Mouse (Mus musculus) thymus, adult 2 months (tissue): ENCODE results near the gene Hcn1. TPM values are rescaled to one million over a fixed set of nuclear protein-coding genes. Genes with fewer than 3 reads are reported as not detected.

ENCODE experiments used
- DNase-seq: peaks from one replicate; pipeline ENCODE4 v3.0.0; 2021
- H3K27ac ChIP-seq: fragments of 200-500 bp; 2 replicates; pipeline ENCODE4 v1.5.1; 2012; ENCODE audit warnings: low read length, control low read depth; ENCODE audit not compliant: control insufficient read depth, insufficient read depth
- H3K27me3 ChIP-seq: fragments of 200-500 bp; 2 replicates; pipeline ENCODE4 v1.6.1; 2012; ENCODE audit warnings: mild to moderate bottlenecking, low read length, moderate library complexity, mixed read lengths; ENCODE audit not compliant: control insufficient read depth, insufficient read depth
- H3K36me3 ChIP-seq: fragments of 200-500 bp; 2 replicates; pipeline ENCODE4 v1.6.1; 2012; ENCODE audit warnings: mild to moderate bottlenecking, low read length, moderate library complexity; ENCODE audit not compliant: control insufficient read depth, insufficient read depth
- H3K4me1 ChIP-seq: fragments of 200-500 bp; replicated peaks from 2 replicates; pipeline ENCODE4 v1.6.1; 2012; ENCODE audit warnings: low read length; ENCODE audit not compliant: control insufficient read depth, insufficient read depth
- H3K4me3 ChIP-seq: fragments of 200-500 bp; 2 replicates; pipeline ENCODE4 v1.5.1; 2012; ENCODE audit warnings: mild to moderate bottlenecking, low read length, control low read depth, moderate library complexity; ENCODE audit not compliant: control insufficient read depth, insufficient read depth
- CTCF ChIP-seq: fragments of 200-500 bp; IDR thresholded peaks from 2 replicates; pipeline ENCODE4 v1.5.1; 2012; ENCODE audit warnings: mild to moderate bottlenecking, control low read depth, low read length, moderate library complexity, borderline replicate concordance; ENCODE audit not compliant: control insufficient read depth, poor library complexity, insufficient read depth; ENCODE audit errors: extremely low read depth
- POLR2A ChIP-seq: fragments of 200-500 bp; IDR thresholded peaks from 2 replicates; pipeline ENCODE4 v1.6.1; 2012; ENCODE audit warnings: mild to moderate bottlenecking, low read length, control low read depth, moderate library complexity; ENCODE audit not compliant: control insufficient read depth, poor library complexity, insufficient read depth; ENCODE audit errors: extremely low read depth
- WGBS: fragments of 180-500 bp; shearing (Covaris S2); methylation state at CpG from one replicate; pipeline ENCODE4 v1.1.7; 2018; 5-methylcytosine and 5-hydroxymethylcytosine counted together
- polyA plus RNA-seq: library from polyadenylated mRNA; depleted of rRNA; stranded (reverse); fragments of >200 nt; gene quantifications from 2 replicates; pipeline ENCODE4 v1.2.3, GENCODE M21; 2012

Gene Hcn1
- polyA plus RNA-seq, 1 experiment: 0.09 TPM

DNA sequence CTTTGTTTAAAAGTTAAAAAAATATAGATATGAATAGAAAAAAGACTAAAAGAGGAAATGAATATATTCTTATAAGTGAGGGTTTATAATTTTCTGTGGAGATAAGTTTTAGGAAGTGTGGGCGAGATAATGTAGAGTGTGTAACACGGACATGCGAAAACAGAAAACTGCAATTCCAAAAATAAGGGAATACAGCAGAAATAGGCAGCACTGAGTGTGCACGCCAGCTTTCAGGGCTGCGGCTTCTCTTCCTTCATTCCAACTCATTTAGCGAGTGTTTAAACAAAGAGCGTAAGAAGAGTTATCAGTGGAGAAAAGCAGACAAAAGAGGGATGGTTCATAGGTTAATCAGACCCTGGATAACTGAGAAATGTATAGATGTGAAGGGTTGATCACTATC, 85.5 kb downstream of the Hcn1 start:
- TF ChIP-seq CTCF (no peak), POLR2A (no peak)
- H3K4me1 ChIP-seq: no peaks in the 10 kb centered on the region
- H3K27ac ChIP-seq: no peak overlapping the region
- WGBS: 92% methylated on average over 7 of the region's 7 CpGs
- H3K27me3 ChIP-seq: no peaks in the 10 kb centered on the region
- no peak for DNase-seq
- no peaks in the 10 kb centered on the region for H3K36me3 ChIP-seq
- H3K4me3 ChIP-seq: no peak overlapping the region

- TF ChIP-seq CTCF: no peak
- TF ChIP-seq POLR2A: no peak
- Histone ChIP-seq H3K27me3 (no peaks in the 10 kb centered on the region), H3K4me3 (no peak overlapping the region), H3K27ac (no peak overlapping the region), H3K4me1 (no peaks in the 10 kb centered on the region), H3K36me3 (no peaks in the 10 kb centered on the region)
- 80% methylated on average over 1 of the region's 1 CpGs for WGBS
- DNase-seq: no peak
Measured at GRCm38 (mm10) chr13:117694729-117695332, 92.7 kb downstream of the Hcn1 start.

DNA sequence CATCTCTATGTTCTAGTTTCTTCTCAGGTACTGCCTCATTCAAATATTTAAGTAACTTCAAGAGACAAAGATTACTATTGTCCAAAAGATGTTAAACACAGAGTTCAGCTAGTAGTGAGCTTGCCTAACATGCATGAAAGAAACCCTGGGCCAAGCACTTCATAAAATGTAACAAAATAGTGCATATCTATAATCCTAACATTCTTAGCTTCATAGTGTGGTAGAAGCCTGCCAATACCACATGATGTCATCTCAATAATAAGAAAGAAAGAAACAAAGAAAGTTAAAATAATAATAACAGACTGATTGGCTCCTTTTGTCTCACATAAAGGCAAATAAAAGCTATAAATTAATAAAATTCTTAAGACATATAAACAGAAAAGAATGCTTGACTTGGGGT, 103.5 kb downstream of the Hcn1 start:
- no peaks in the 10 kb centered on the region for H3K36me3 ChIP-seq
- TF ChIP-seq CTCF: no peak
- TF ChIP-seq POLR2A: no peak
- no peak overlapping the region for H3K27ac ChIP-seq
- H3K4me1 ChIP-seq: no peaks in the 10 kb centered on the region
- no peak for DNase-seq
- H3K4me3 ChIP-seq: no peak overlapping the region
- no peaks in the 10 kb centered on the region for H3K27me3 ChIP-seq

DNA sequence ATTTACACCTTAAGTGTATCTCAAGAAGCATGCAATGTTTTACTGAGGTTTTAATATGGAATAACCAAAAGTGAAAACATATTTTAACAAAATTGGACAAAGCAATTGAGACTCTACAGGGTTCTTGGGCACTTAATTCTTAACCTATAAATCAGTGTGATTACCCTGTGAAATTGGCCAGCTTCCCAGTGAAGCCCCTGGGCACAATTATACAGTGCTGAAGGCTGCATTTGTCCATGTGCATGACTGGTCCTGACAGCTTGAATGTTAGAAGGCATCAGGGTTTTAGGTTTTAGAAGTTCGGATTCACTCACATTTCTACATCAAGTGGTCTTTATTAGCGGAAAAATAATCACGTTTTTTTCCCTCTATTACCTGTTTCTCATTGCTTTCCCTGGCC, 103.9 kb downstream of the Hcn1 start:
- WGBS: 93% methylated on average over 3 of the region's 3 CpGs
- H3K27me3 ChIP-seq: no peaks in the 10 kb centered on the region
- DNase-seq: no peak
- no peak for TF ChIP-seq CTCF
- TF ChIP-seq POLR2A: no peak
- no peaks in the 10 kb centered on the region for H3K36me3 ChIP-seq
- H3K4me1 ChIP-seq: no peaks in the 10 kb centered on the region
- H3K4me3 ChIP-seq: no peak overlapping the region
- H3K27ac ChIP-seq: no peak overlapping the region

- 80% methylated on average over 2 of the region's 2 CpGs for WGBS
- no peak overlapping the region for H3K4me3 ChIP-seq
- no peaks in the 10 kb centered on the region for H3K4me1 ChIP-seq
- DNase-seq: no peak
- no peak for TF ChIP-seq CTCF
- no peaks in the 10 kb centered on the region for H3K27me3 ChIP-seq
- H3K36me3 ChIP-seq: no peaks in the 10 kb centered on the region
- no peak overlapping the region for H3K27ac ChIP-seq
Measured at GRCm38 (mm10) chr13:117706496-117706895, 104.4 kb downstream of the Hcn1 start.

GRCm38 (mm10) chr13:117706986-117707738, 105.0 kb downstream of the Hcn1 start:
- Histone ChIP-seq H3K4me1 (no peaks in the 10 kb centered on the region), H3K27ac (no peak overlapping the region), H3K4me3 (no peak overlapping the region), H3K36me3 (no peaks in the 10 kb centered on the region), H3K27me3 (no peaks in the 10 kb centered on the region)
- DNase-seq: no peak
- 88% methylated on average over 11 of the region's 11 CpGs for WGBS
- TF ChIP-seq POLR2A: no peak
- TF ChIP-seq CTCF: no peak

DNA sequence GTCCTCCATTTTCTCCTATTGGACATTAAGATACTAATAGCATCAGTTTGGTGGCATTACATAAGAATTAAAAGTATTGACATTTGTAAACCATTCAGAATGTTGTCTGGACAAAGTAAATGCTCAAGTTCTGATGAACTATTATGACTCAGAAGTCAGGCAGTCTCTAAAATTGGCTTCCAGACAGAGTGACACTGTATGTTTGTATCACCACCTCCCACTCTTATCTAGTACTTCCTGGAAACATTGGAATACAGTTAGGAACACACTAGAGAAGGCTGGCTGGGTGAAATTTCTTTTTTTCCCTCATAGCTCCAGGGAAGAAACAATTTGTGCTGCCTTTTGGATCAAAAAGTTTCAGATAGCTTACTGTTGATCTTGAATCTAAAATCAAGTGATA, 108.7 kb downstream of the Hcn1 start:
- TF ChIP-seq POLR2A (no peak), CTCF (no peak)
- Histone ChIP-seq H3K27ac (no peak overlapping the region), H3K4me1 (no peaks in the 10 kb centered on the region), H3K27me3 (no peaks in the 10 kb centered on the region), H3K4me3 (no peak overlapping the region), H3K36me3 (no peaks in the 10 kb centered on the region)
- DNase-seq: no peak
